Mouse (Mus musculus): ENCODE measurements at regions not wholly inside any gene's neighbourhood (a gene's known extent, or its start where the extent isn't known, plus 50 kb on each side); places are given as distances from the start of the nearest gene placed in this dataset.

DNA sequence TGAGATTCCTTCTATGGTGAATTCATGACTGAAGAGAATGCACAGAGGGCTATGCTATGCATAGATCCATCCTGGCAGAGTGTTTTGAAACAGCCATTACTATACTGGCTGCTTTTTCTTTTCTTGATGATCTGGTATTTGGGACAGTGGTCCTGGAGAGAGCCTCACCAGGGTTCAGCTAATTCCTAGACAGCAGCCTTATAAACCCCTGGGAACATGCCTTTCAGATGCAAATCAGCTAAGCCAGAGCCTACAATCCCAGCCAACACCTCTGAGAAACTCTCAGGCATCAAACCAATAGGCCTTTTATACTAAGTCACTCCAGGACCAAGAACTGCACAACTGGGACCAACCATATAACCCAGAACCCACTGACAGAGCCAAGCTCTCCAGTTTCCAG is 64.4 kb upstream of the Ankfn1 start:
- TF ChIP-seq CTCF (IDR thresholded peaks at IDR 0.05; ENCODE audit: low read depth) (no peak), EP300 (IDR thresholded peaks at IDR 0.05; ENCODE audit: low read depth) (no peak)
